Mouse (Mus musculus) heart, embryonic 12.5 days (tissue): ENCODE measurements around the gene Erc2. TPM values are rescaled to one million over a fixed set of nuclear protein-coding genes. Genes with fewer than 3 reads are reported as not detected.

Experiments used
- ATAC-seq: fragments of 200-750 bp; cut with Nextera tagmentation; 2 replicates; pipeline ENCODE4 v1.8.0; 2017; ENCODE audit warnings: moderate TSS enrichment, moderate library complexity; ENCODE audit not compliant: insufficient number of reproducible peaks, low FRiP score
- H3K27ac ChIP-seq: fragments of 300-500 bp; sonication (generic); 2 replicates; pipeline ENCODE4 v1.5.1; 2016; ENCODE audit warnings: mild to moderate bottlenecking, moderate library complexity; ENCODE audit not compliant: poor library complexity, severe bottlenecking
- H3K27me3 ChIP-seq: fragments of 300-500 bp; sonication (generic); replicated peaks from 2 replicates; pipeline ENCODE4 v1.6.1; 2016; ENCODE audit warnings: mild to moderate bottlenecking, moderate library complexity
- H3K36me3 ChIP-seq: fragments of 300-500 bp; sonication (generic); 2 replicates; pipeline ENCODE4 v1.6.1; 2016; ENCODE audit warnings: mild to moderate bottlenecking, moderate library complexity
- H3K4me1 ChIP-seq: fragments of 300-500 bp; sonication (generic); replicated peaks from 2 replicates; pipeline ENCODE4 v1.6.1; 2016; ENCODE audit warnings: mild to moderate bottlenecking
- H3K4me2 ChIP-seq: fragments of 300-500 bp; sonication (generic); 2 replicates; pipeline ENCODE4 v1.6.1; 2016; ENCODE audit warnings: mild to moderate bottlenecking, moderate library complexity
- H3K4me3 ChIP-seq: fragments of 300-500 bp; sonication (generic); 2 replicates; pipeline ENCODE4 v1.5.1; 2016; ENCODE audit warnings: mild to moderate bottlenecking
- H3K9ac ChIP-seq: fragments of 300-500 bp; sonication (generic); 2 replicates; pipeline ENCODE4 v1.6.1; 2016; ENCODE audit warnings: mild to moderate bottlenecking, moderate library complexity
- H3K9me3 ChIP-seq: fragments of 300-500 bp; sonication (generic); replicated peaks from 2 replicates; pipeline ENCODE4 v1.6.1; 2016; ENCODE audit warnings: mild to moderate bottlenecking, moderate library complexity
- WGBS: fragments of 180-500 bp; shearing (Covaris S2); methylation state at CpG from one replicate; pipeline ENCODE4 v1.1.7; 2016; 5-methylcytosine and 5-hydroxymethylcytosine counted together
- polyA plus RNA-seq: library from polyadenylated mRNA; unstranded; fragments of >200 nt; fragmentation: Nextera tagmentation; extraction: Ambion mirVana; gene quantifications from 2 replicates; pipeline ENCODE4 v1.2.1, GENCODE M21; 2016

Gene Erc2
- polyA plus RNA-seq, 1 experiment from 2014 or later = 3.9 TPM

- Histone ChIP-seq H3K4me3 (no peak overlapping the region), H3K4me2 (no peak overlapping the region), H3K27me3 (no peaks in the 10 kb centered on the region), H3K4me1 (peaks cover 33% of the 10 kb centered on the region), H3K27ac (no peak overlapping the region), H3K36me3 (no peaks in the 10 kb centered on the region), H3K9me3 (no peaks in the 10 kb centered on the region), H3K9ac (no peak overlapping the region)
- no peak for ATAC-seq
- WGBS = 67% methylated on average over 7 of the region's 7 CpGs
These were observed 821.2 kb downstream of the Erc2 start for GRCm38 (mm10) chr14:28443254-28443944.

GRCm38 (mm10) chr14:28445737-28446136 is 823.5 kb downstream of the Erc2 start:
- H3K4me2 ChIP-seq = no peak overlapping the region
- ATAC-seq = no peak
- 55% methylated on average over 6 of the region's 6 CpGs for WGBS

GRCm38 (mm10) chr14:28451771-28452170 is 829.5 kb downstream of the Erc2 start:
- Histone ChIP-seq H3K9me3 (no peaks in the 10 kb centered on the region), H3K4me2 (no peak overlapping the region), H3K36me3 (no peaks in the 10 kb centered on the region), H3K4me1 (no peaks in the 10 kb centered on the region; the same call in 1 of the 2 replicates), H3K27ac (no peak overlapping the region), H3K27me3 (peaks cover 4% of the 10 kb centered on the region; the same call in 1 of the 2 replicates), H3K9ac (no peak overlapping the region), H3K4me3 (no peak overlapping the region)
- no peak for ATAC-seq
- WGBS = 67% methylated on average over 9 of the region's 9 CpGs

More at GRCm38 (mm10) chr14:28445737-28446136, 823.5 kb downstream of the Erc2 start:
- Histone ChIP-seq H3K4me1 (peaks cover 33% of the 10 kb centered on the region), H3K27ac (no peak overlapping the region), H3K4me3 (no peak overlapping the region), H3K9ac (no peak overlapping the region), H3K36me3 (no peaks in the 10 kb centered on the region), H3K9me3 (no peaks in the 10 kb centered on the region), H3K27me3 (no peaks in the 10 kb centered on the region)

- H3K4me1 ChIP-seq = no peaks in the 10 kb centered on the region
- no peak overlapping the region for H3K27ac ChIP-seq
- H3K4me3 ChIP-seq = no peak overlapping the region
- ATAC-seq = no peak
- H3K36me3 ChIP-seq = no peaks in the 10 kb centered on the region
- H3K9me3 ChIP-seq = no peaks in the 10 kb centered on the region
- WGBS = 76% methylated on average over 7 of the region's 7 CpGs
- H3K27me3 ChIP-seq = peaks cover 4% of the 10 kb centered on the region; the same call in 1 of the 2 replicates
- H3K9ac ChIP-seq = no peak overlapping the region
- H3K4me2 ChIP-seq = no peak overlapping the region
These were observed 834.3 kb downstream of the Erc2 start for GRCm38 (mm10) chr14:28456372-28457076.

- Histone ChIP-seq H3K4me3 (no peak overlapping the region), H3K9ac (no peak overlapping the region), H3K4me1 (no peaks in the 10 kb centered on the region), H3K9me3 (no peaks in the 10 kb centered on the region), H3K4me2 (no peak overlapping the region), H3K27ac (no peak overlapping the region), H3K36me3 (no peaks in the 10 kb centered on the region), H3K27me3 (peaks cover 4% of the 10 kb centered on the region; the same call in 1 of the 2 replicates)
- ATAC-seq = no peak
- 84% methylated on average over 3 of the region's 3 CpGs for WGBS
These were observed 835.2 kb downstream of the Erc2 start for GRCm38 (mm10) chr14:28457428-28457827.

GRCm38 (mm10) chr14:28467956-28468355 is 845.7 kb downstream of the Erc2 start:
- ATAC-seq = no peak
- no peak overlapping the region for H3K9ac ChIP-seq
- H3K36me3 ChIP-seq = no peaks in the 10 kb centered on the region
- WGBS = 76% methylated on average over 5 of the region's 5 CpGs
- no peaks in the 10 kb centered on the region for H3K9me3 ChIP-seq
- H3K27me3 ChIP-seq = no peaks in the 10 kb centered on the region
- no peak overlapping the region for H3K4me2 ChIP-seq
- no peak overlapping the region for H3K27ac ChIP-seq
- no peak overlapping the region for H3K4me3 ChIP-seq
- peaks cover 11% of the 10 kb centered on the region for H3K4me1 ChIP-seq

- no peak overlapping the region for H3K4me2 ChIP-seq
- H3K27ac ChIP-seq = no peak overlapping the region
- H3K9me3 ChIP-seq = no peaks in the 10 kb centered on the region
- no peak overlapping the region for H3K4me3 ChIP-seq
- no peaks in the 10 kb centered on the region for H3K27me3 ChIP-seq
- no peak overlapping the region for H3K9ac ChIP-seq
- ATAC-seq = no peak
- H3K4me1 ChIP-seq = peaks cover 13% of the 10 kb centered on the region
- no peaks in the 10 kb centered on the region for H3K36me3 ChIP-seq
- WGBS = 23% methylated on average over 4 of the region's 4 CpGs
These were observed 847.5 kb downstream of the Erc2 start for GRCm38 (mm10) chr14:28469696-28470095.

GRCm38 (mm10) chr14:28470212-28470611 is 848.0 kb downstream of the Erc2 start:
- Histone ChIP-seq H3K4me3 (no peak overlapping the region), H3K4me2 (no peak overlapping the region), H3K36me3 (no peaks in the 10 kb centered on the region), H3K27me3 (no peaks in the 10 kb centered on the region), H3K9me3 (no peaks in the 10 kb centered on the region), H3K9ac (no peak overlapping the region), H3K27ac (no peak overlapping the region), H3K4me1 (peaks cover 18% of the 10 kb centered on the region)
- no peak for ATAC-seq
- WGBS = 85% methylated on average over 6 of the region's 6 CpGs

- peak overlapping the region; percentile 16; the same call in 1 of the 2 replicates for H3K4me2 ChIP-seq
- H3K27ac ChIP-seq = no peak overlapping the region
- peaks cover 10% of the 10 kb centered on the region for H3K4me1 ChIP-seq
- no peaks in the 10 kb centered on the region for H3K36me3 ChIP-seq
- H3K4me3 ChIP-seq = no peak overlapping the region
- ATAC-seq = no peak
- no peaks in the 10 kb centered on the region for H3K9me3 ChIP-seq
- 50% methylated on average over 3 of the region's 3 CpGs for WGBS
- no peak overlapping the region for H3K9ac ChIP-seq
- no peaks in the 10 kb centered on the region for H3K27me3 ChIP-seq
These were observed 852.8 kb downstream of the Erc2 start for GRCm38 (mm10) chr14:28475012-28475411.

- ATAC-seq = no peak
- Histone ChIP-seq H3K4me1 (peaks cover 10% of the 10 kb centered on the region), H3K27me3 (no peaks in the 10 kb centered on the region), H3K36me3 (no peaks in the 10 kb centered on the region), H3K27ac (no peak overlapping the region), H3K4me2 (peak overlapping the region; percentile 16; the same call in 1 of the 2 replicates), H3K9ac (no peak overlapping the region), H3K4me3 (no peak overlapping the region), H3K9me3 (no peaks in the 10 kb centered on the region)
- WGBS = 19% methylated on average over 7 of the region's 7 CpGs
These were observed 853.2 kb downstream of the Erc2 start for GRCm38 (mm10) chr14:28475421-28475820.

- 52% methylated on average over 3 of the region's 3 CpGs for WGBS
- H3K4me3 ChIP-seq = no peak overlapping the region
- H3K27me3 ChIP-seq = no peaks in the 10 kb centered on the region
- H3K9me3 ChIP-seq = no peaks in the 10 kb centered on the region
- H3K36me3 ChIP-seq = no peaks in the 10 kb centered on the region
- H3K4me1 ChIP-seq = peaks cover 14% of the 10 kb centered on the region
- H3K4me2 ChIP-seq = no peak overlapping the region
- no peak overlapping the region for H3K27ac ChIP-seq
- no peak overlapping the region for H3K9ac ChIP-seq
- no peak for ATAC-seq
These were observed 854.5 kb downstream of the Erc2 start for GRCm38 (mm10) chr14:28476746-28477145.
